Mouse (Mus musculus) mouse embryonic stem cell (cell line): ENCODE data around the gene Hist2h2bb.
"Not testable (repeated sequence)": the region's sequence is repeated elsewhere in the genome, so short reads cannot be mapped to it uniquely, and the experiment has no call there.

ENCODE experiments used
- in situ Hi-C, 2 experiments: fragments of 300-500 bp; cut with MboI; formaldehyde crosslinking; loops; 1 replicate in 1 of 2; 3 replicates in 1 of 2; pipeline ENCODE4 v1.14.3; 2019 to 2020; ENCODE audit warnings: low sequenced_read_pairs in 2 of 2, low pct_unique_long_range_greater_than_20kb in 1 of 2, mixed read lengths in 1 of 2; ENCODE audit not compliant: unreplicated experiment in 1 of 2

Gene Hist2h2bb

GRCm38 (mm10) chr3:96260220-96260619 is 9.3 kb upstream of the Hist2h2bb start:
- in situ Hi-C loops: no loop called here

DNA sequence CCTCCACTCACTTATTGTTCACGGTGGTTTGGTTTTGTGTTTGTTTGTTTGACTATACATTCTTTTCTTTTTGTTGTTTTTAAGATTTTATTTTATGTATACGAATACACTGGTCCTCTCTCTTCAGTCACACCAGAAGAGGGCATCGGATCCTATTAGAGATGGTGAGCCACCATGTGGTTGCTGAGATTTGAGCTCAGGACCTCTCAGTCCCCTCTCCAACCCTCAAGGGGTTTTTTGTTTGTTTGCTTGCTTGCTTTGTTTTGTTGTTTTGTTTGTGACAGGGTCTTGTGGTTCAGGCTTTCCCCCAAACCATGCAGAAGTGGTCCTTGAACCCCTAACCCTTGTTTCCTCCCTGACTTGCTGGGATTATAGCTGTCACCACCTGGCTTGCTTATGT is 7.9 kb upstream of the Hist2h2bb start:
- in situ Hi-C loops: no loop called here

DNA sequence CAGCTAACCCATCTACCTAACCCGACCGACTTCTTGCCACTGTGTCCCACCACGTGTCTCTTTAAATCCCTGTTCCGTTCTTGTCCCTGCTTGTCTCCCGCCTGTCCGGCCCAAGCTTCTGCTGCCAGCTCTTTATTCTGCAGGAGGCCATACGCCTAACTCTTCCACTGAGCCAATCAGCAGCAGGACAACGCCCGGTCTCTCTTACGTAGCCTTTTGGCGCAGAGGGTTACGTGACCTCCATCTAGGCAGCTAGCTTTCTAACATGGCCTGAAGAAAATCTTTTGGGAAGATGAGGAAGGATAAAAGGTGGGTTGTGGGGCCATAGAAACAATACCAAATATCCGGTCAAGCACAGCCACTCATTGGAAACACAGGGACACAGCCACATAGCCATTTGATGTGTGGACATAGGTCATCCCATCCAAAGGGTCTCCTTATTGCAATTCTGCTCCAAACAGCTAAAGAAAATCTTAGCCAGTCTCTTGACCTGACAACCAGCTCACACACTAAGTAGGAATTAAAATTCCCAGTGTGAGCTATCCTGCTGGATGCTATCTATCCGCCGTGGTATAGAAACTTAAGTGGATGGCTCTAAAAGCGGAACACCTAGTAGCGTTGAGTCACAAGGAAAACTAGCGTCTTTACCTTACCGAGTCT is 7.2 kb upstream of the Hist2h2bb start:
- in situ Hi-C loops: no loop called here

GRCm38 (mm10) chr3:96262979-96263550 is 6.5 kb upstream of the Hist2h2bb start, which contains the start of gene Hist2h4:
TSS of gene Hist2h4 (minus strand) at chr3:96263311.
- in situ Hi-C loops: no loop called here

GRCm38 (mm10) chr3:96263558-96264403 is 5.8 kb upstream of the Hist2h2bb start:
- in situ Hi-C loops: no loop called here

DNA sequence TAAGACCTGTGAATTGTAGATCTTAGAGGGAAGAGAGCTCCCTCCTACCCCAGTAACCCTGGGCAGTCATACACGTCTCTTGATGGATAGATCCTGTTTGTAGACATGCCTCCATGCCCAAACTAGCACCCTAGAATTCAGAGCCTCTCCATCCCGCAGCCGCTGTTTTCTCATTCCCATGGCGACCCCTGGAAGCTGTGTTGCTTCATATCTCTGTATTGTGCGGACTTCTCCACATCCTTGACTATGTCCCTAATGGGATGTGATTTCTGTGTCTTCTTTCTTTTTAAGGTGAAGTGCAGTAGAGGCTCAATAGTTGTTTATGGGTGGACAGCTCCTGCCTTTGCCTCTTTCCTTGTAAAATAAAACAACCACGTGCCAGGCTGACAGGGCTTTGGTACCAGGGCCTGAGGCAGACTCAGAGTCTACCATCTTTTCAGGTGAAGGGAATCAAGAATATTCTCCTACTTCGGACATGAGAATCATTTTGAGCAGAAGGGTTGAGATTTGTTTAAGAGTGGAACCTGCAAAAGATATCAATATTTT is 5.1 kb upstream of the Hist2h2bb start:
- in situ Hi-C loops: no loop called here

- in situ Hi-C loops: no loop called here
Observed at GRCm38 (mm10) chr3:96266132-96266710, 3.3 kb upstream of the Hist2h2bb start.

- in situ Hi-C loops: no loop called here
Observed at GRCm38 (mm10) chr3:96267541-96267940, 2.0 kb upstream of the Hist2h2bb start.

DNA sequence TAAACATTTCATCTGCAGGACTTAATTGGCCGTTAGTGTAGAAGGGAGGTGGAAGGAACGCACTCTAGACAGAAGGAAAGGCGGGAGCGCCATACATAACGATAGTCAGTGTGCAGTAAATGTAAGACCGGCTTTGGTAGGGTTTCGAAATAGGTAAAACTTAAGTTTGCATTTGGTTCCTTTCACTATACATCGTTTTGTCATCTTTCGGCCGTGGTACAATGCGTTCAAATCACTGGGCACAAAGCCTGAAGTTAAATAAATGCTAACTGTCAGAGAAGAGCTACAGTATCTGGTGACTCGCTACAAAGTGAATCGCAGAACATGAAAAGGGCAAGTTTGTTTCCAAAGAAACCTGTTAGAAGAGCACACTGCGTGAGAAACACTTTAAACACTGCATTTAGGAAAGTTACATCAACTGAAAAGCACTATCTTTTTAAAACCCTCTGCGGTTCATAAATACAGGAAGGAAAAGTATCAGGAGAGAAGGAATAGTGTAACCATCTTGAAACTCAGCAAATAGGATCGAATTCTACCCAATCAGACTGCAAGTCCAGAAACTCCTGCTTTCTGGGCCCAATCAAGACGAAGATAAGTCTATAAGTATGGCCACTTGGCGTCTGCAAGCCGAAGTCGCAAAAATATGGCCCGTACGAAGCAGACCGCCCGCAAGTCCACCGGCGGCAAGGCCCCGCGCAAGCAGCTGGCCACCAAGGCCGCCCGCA is 1.3 kb upstream of the Hist2h2bb start, which contains the start of gene Hist2h3b:
Gene Hist2h3b, plus strand, starts transcription at position 604 of the 725 bp plus-strand sequence.
- in situ Hi-C loops: no loop called here

- in situ Hi-C loops: not testable (repeated sequence)
Observed at GRCm38 (mm10) chr3:96268776-96269378, 675 bp upstream of the Hist2h2bb start.

DNA sequence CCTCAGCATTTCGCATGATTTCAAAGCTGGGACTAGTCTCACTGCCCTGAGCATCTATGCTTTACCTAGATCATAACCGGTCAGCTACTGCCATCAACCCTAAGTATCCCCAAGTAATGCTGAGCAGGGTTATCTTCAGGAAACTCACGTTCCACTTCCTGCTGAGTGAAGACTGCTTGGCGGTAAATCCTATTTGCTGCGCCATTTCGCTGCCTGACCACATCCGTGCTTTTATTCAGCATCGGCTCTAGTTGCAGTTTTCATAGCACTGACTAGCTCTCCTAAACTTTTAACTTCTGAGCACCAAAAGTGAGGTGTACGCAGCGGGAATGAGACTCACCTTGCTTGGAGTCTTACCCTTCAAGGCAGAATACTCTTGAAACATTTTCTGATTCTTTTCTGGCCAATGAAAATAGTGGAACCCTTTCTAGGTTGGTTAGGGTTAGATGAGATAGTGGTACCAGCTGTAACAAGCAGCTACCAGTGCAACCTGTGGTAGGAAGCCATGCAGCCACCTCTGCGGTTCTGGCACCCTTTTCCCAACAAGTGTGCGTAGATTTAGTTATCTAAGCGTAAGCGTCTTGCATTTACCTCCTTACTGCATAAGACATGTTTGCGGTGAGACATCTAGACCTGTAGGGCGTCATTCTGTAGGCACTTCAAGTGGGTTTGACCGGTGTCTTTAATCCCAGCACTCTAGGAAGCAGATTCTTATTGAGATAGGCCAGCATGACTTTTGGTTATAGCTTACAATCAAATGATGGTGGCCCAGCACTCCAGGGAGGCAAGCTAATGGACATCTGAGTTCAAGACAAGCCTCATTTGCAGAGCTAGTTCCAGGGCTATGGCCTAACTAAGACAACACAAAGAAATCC is 4.3 kb downstream of the Hist2h2bb start:
- in situ Hi-C loops: no loop called here

DNA sequence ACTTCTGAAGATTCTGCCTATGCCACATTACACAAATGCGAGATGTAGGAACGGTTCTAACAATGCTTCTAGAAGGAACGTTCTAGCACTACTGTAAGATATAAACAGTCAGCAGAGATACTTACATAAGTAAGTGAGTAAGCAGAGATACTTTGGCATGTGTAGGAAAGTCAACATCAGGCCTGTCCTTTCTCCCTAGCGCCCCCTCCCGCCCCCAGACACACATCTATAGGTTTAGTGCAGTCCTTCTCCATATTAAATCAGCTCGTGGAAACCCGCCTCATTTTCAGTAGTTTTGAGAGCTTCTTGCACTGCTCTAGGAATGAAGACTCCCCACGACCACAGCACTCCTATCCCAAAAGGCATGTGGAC is 7.9 kb downstream of the Hist2h2bb start:
- in situ Hi-C loops: no loop called here

- in situ Hi-C loops: no loop called here
Observed at GRCm38 (mm10) chr3:96277800-96278624, 8.5 kb downstream of the Hist2h2bb start.

- in situ Hi-C loops: loop anchor here in 1 of 2 experiments (5.0 kb wide), 1 partner anchor 157 kb away; no protein-coding TSS in a partner anchor
Observed at GRCm38 (mm10) chr3:96280660-96281059, 11.1 kb downstream of the Hist2h2bb start.

DNA sequence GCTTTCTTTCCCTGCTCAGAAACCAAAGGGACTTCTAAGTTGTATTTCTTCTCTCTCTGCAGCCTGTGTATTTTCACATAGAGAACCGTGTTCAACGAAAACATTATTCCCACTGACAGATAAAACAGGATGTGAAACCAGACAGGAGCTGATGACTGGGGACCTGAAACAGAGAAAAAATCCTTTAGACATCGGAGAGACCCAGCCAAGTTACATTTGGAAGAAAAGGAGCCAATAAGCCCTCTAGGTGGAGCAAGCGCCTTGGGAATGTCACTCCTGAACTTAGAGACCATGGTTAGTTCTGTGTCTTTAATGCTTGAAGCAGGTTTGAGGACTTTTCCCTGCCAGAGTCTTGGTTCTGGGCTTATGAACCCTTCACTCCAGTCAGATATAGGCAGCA is 14.9 kb downstream of the Hist2h2bb start:
- in situ Hi-C loops: loop anchor here in 1 of 2 experiments (5.0 kb wide), 1 partner anchor 153 kb away; no protein-coding TSS in a partner anchor

DNA sequence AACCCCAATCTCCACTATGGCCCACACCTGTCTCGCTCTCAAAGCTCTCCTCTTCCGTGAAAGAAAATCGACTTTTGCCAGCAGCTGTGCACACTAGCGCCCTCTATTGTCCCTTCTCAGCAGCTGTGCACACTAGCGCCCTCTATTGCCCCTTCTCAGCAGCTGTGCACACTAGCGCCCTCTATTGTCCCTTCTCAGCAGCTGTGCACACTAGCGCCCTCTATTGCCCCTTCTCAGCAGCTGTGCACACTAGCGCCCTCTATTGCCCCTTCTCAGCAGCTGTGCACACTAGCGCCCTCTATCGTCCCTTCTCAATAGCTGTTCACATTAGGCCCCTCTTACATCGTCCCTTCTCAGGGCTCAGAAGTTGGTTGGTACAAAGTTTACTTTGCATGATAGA is 17.8 kb downstream of the Hist2h2bb start:
- in situ Hi-C loops: not testable (repeated sequence)
